ENCODE assay signal across 12 mouse cellular contexts in genomic region chrX:137121718-137122117, GRCm38 (mm10). TPM values are rescaled to one million over a fixed set of nuclear protein-coding genes. Genes with fewer than 3 reads are reported as not detected.
DNase-seq lines count a peak whose midpoint lies in the region; ATAC-seq lines count a peak whose summit lies in the region.
"Had no signal": no experiment of that assay in that cellular context is flagged by ENCODE, and none has a peak within 500 bp of the region (broad histone marks: within the 10 kb centered on the region; RNA-seq: fewer than 3 reads in every experiment).

Gene Esx1, minus strand, starts transcription at chrX:137122083.

- no peak for ATAC-seq in hindbrain, embryonic 11.5 days (ENCODE audit: low FRiP score)
- ATAC-seq in hindbrain, embryonic 12.5 days (ENCODE audit: low FRiP score) = no peak
- ATAC-seq in midbrain, embryonic 11.5 days (ENCODE audit: low FRiP score) = no peak
- no peak for ATAC-seq in midbrain, embryonic 16.5 days
- no peak for ATAC-seq in limb, embryonic 11.5 days (ENCODE audit: insufficient number of reproducible peaks, low FRiP score, low TSS enrichment, low read depth)

- H3K4me1 ChIP-seq in hindbrain, embryonic 11.5 days (replicated peaks; ENCODE audit: control insufficient read depth, insufficient read depth, low read length) = no peaks in the 10 kb centered on the region
- H3K4me1 ChIP-seq in hindbrain, embryonic 12.5 days = 0 out of 2 replicates have a peak, but pooled peaks cover 2% of the 10 kb centered on the region
- H3K4me1 ChIP-seq in midbrain, embryonic 11.5 days (ENCODE audit: control insufficient read depth, insufficient read depth, low read length) = no peaks in the 10 kb centered on the region
- H3K4me1 ChIP-seq in midbrain, embryonic 16.5 days (ENCODE audit: control insufficient read depth, insufficient read depth, low read length) = no peaks in the 10 kb centered on the region
- no peaks in the 10 kb centered on the region for H3K4me1 ChIP-seq in embryonic facial prominence, embryonic 10.5 days
- H3K4me1 ChIP-seq in limb, embryonic 11.5 days (ENCODE audit: control insufficient read depth, insufficient read depth, low read length) = no peaks in the 10 kb centered on the region

- no peak within 1 kb of the TSS for H3K9ac ChIP-seq in hindbrain, embryonic 11.5 days (ENCODE audit: low read depth, low read length)
- H3K9ac ChIP-seq in hindbrain, embryonic 12.5 days = no peak within 1 kb of the TSS
- H3K9ac ChIP-seq in midbrain, embryonic 11.5 days (ENCODE audit: low read length) = no peak within 1 kb of the TSS
- no peak within 1 kb of the TSS for H3K9ac ChIP-seq in midbrain, embryonic 16.5 days (ENCODE audit: low read depth, low read length)
- no peak within 1 kb of the TSS for H3K9ac ChIP-seq in limb, embryonic 11.5 days (ENCODE audit: low read length)

- H3K27ac ChIP-seq in hindbrain, embryonic 11.5 days (ENCODE audit: low read depth, low read length) = no peak within 1 kb of the TSS
- H3K27ac ChIP-seq in hindbrain, embryonic 12.5 days = no peak within 1 kb of the TSS
- H3K27ac ChIP-seq in midbrain, embryonic 11.5 days (ENCODE audit: low read depth, low read length) = no peak within 1 kb of the TSS
- H3K27ac ChIP-seq in midbrain, embryonic 16.5 days (ENCODE audit: low read length) = no peak within 1 kb of the TSS
- no peak within 1 kb of the TSS for H3K27ac ChIP-seq in embryonic facial prominence, embryonic 10.5 days (replicated peaks)
- H3K27ac ChIP-seq in limb, embryonic 11.5 days (replicated peaks; ENCODE audit: low read depth, low read length) = no peak within 1 kb of the TSS

- DNase-seq in hindbrain, embryonic 11.5 days (ENCODE audit: low spot score) = peak; percentile 36
- peak; percentile 87 for DNase-seq in midbrain, embryonic 11.5 days (ENCODE audit: low spot score, missing footprints)
- DNase-seq in embryonic facial prominence, embryonic 10.5 days (ENCODE audit: low spot score) = peak; percentile 39
- DNase-seq in limb, embryonic 11.5 days (ENCODE audit: low spot score) = peak; percentile 29
- no peak for DNase-seq in layer of hippocampus, postnatal 36 days
- no peak for DNase-seq in thymus, postnatal 14 days
- DNase-seq: kidney, postnatal 36 days; thymus, postnatal 4 days had no signal

- peaks cover 57% of the 10 kb centered on the region for H3K27me3 ChIP-seq in hindbrain, embryonic 11.5 days (ENCODE audit: control insufficient read depth, insufficient read depth, low read length)
- peaks cover 70% of the 10 kb centered on the region for H3K27me3 ChIP-seq in hindbrain, embryonic 12.5 days
- H3K27me3 ChIP-seq in midbrain, embryonic 11.5 days (ENCODE audit: control insufficient read depth, insufficient read depth, low read length) = peaks cover 74% of the 10 kb centered on the region
- peaks cover 31% of the 10 kb centered on the region for H3K27me3 ChIP-seq in midbrain, embryonic 16.5 days (ENCODE audit: control insufficient read depth, insufficient read depth, low read depth, low read length)
- H3K27me3 ChIP-seq in embryonic facial prominence, embryonic 10.5 days (replicated peaks; ENCODE audit: low read depth, poor library complexity, severe bottlenecking) = peaks cover 94% of the 10 kb centered on the region
- H3K27me3 ChIP-seq in limb, embryonic 11.5 days (ENCODE audit: control insufficient read depth, insufficient read depth, low read length) = peaks cover 57% of the 10 kb centered on the region

- H3K4me2 ChIP-seq in hindbrain, embryonic 11.5 days (replicated peaks; ENCODE audit: low read depth, low read length) = no peak within 1 kb of the TSS
- H3K4me2 ChIP-seq in hindbrain, embryonic 12.5 days (replicated peaks) = no peak within 1 kb of the TSS
- H3K4me2 ChIP-seq in midbrain, embryonic 11.5 days = no peak within 1 kb of the TSS
- no peak within 1 kb of the TSS for H3K4me2 ChIP-seq in midbrain, embryonic 16.5 days (ENCODE audit: low read length)
- 0 out of 2 replicates have a peak within 1 kb of the TSS, but pooled peaks have one; percentile 10 for H3K4me2 ChIP-seq in limb, embryonic 11.5 days (ENCODE audit: low read depth, severe bottlenecking)

- WGBS in hindbrain, embryonic 11.5 days = 19% methylated on average over 20 of the region's 21 CpGs
- WGBS in hindbrain, embryonic 12.5 days = 21% methylated on average over 19 of the region's 21 CpGs
- 23% methylated on average over 21 of the region's 21 CpGs for WGBS in midbrain, embryonic 11.5 days
- WGBS in midbrain, embryonic 16.5 days = 28% methylated on average over 21 of the region's 21 CpGs
- WGBS in embryonic facial prominence, embryonic 10.5 days = 24% methylated on average over 16 of the region's 21 CpGs
- 13% methylated on average over 20 of the region's 21 CpGs for WGBS in limb, embryonic 11.5 days

- no peaks in the 10 kb centered on the region for H3K9me3 ChIP-seq in hindbrain, embryonic 11.5 days (ENCODE audit: control insufficient read depth, low read length)
- H3K9me3 ChIP-seq in hindbrain, embryonic 12.5 days (replicated peaks) = no peaks in the 10 kb centered on the region
- no peaks in the 10 kb centered on the region for H3K9me3 ChIP-seq in midbrain, embryonic 11.5 days (ENCODE audit: control insufficient read depth, low read length)
- H3K9me3 ChIP-seq in midbrain, embryonic 16.5 days (replicated peaks; ENCODE audit: control insufficient read depth, low read length, poor library complexity, severe bottlenecking) = no peaks in the 10 kb centered on the region; the same call in 1 of the 2 replicates
- peaks cover 3% of the 10 kb centered on the region; the same call in 1 of the 2 replicates for H3K9me3 ChIP-seq in embryonic facial prominence, embryonic 10.5 days
- no peaks in the 10 kb centered on the region for H3K9me3 ChIP-seq in limb, embryonic 11.5 days (ENCODE audit: control insufficient read depth, low read length)

- H3K4me3 ChIP-seq in hindbrain, embryonic 11.5 days (ENCODE audit: low read depth, low read length) = no peak within 1 kb of the TSS
- no peak within 1 kb of the TSS for H3K4me3 ChIP-seq in hindbrain, embryonic 12.5 days
- peak within 1 kb of the TSS; percentile 7; the same call in 1 of the 2 replicates for H3K4me3 ChIP-seq in midbrain, embryonic 11.5 days (ENCODE audit: low read depth, low read length)
- no peak within 1 kb of the TSS for H3K4me3 ChIP-seq in midbrain, embryonic 16.5 days (ENCODE audit: low read depth, low read length)
- peak within 1 kb of the TSS; percentile 31; the same call in 1 of the 2 replicates for H3K4me3 ChIP-seq in embryonic facial prominence, embryonic 10.5 days
- no peak within 1 kb of the TSS for H3K4me3 ChIP-seq in limb, embryonic 11.5 days (ENCODE audit: low read depth, low read length)

- H3K36me3 ChIP-seq in hindbrain, embryonic 11.5 days (ENCODE audit: control insufficient read depth, insufficient read depth, low read length) = no peaks in the 10 kb centered on the region
- H3K36me3 ChIP-seq in hindbrain, embryonic 12.5 days = no peaks in the 10 kb centered on the region
- no peaks in the 10 kb centered on the region for H3K36me3 ChIP-seq in midbrain, embryonic 11.5 days (ENCODE audit: control insufficient read depth, insufficient read depth, low read length)
- no peaks in the 10 kb centered on the region for H3K36me3 ChIP-seq in midbrain, embryonic 16.5 days (ENCODE audit: control insufficient read depth, insufficient read depth, low read length)
- no peaks in the 10 kb centered on the region for H3K36me3 ChIP-seq in embryonic facial prominence, embryonic 10.5 days (replicated peaks)
- no peaks in the 10 kb centered on the region for H3K36me3 ChIP-seq in limb, embryonic 11.5 days (ENCODE audit: control insufficient read depth, insufficient read depth, low read length)

RNA-seq across cellular contexts. Expression of gene Esx1, which starts in this region (rescaled TPM):
- not detected in 2 replicates for polyA plus RNA-seq in hindbrain, embryonic 11.5 days (2014; fragmentation: Nextera tagmentation; extraction: Ambion mirVana)
- polyA plus RNA-seq in hindbrain, embryonic 12.5 days (2016; fragmentation: Nextera tagmentation; extraction: Ambion mirVana) = not detected in 2 replicates
- not detected in 2 replicates for polyA plus RNA-seq in midbrain, embryonic 11.5 days (2014; fragmentation: Nextera tagmentation; extraction: Ambion mirVana)
- polyA plus RNA-seq in midbrain, embryonic 16.5 days (2015; fragmentation: Nextera tagmentation; extraction: Ambion mirVana) = not detected in 2 replicates
- not detected in 2 replicates for polyA plus RNA-seq in embryonic facial prominence, embryonic 10.5 days (2016; fragmentation: Nextera tagmentation; extraction: Ambion mirVana)
- polyA plus RNA-seq in limb, embryonic 11.5 days (2014; fragmentation: Nextera tagmentation; extraction: Ambion mirVana) = not detected in 2 replicates
- total RNA-seq in layer of hippocampus, postnatal 36 days (2021) = not detected
- total RNA-seq: liver, adult 2 months had no signal
- polyA plus RNA-seq: liver, adult 2 months; spleen, adult 2 months had no signal

Comparison
In these comparisons a context has a peak if more than half of its experiments do, and no peak if none do; other contexts are left out.
1. Peak in DNase-seq in hindbrain, embryonic 11.5 days; RNA of the gene not detected or under 1 TPM.
2. Peak in DNase-seq and H3K4me3 ChIP-seq in midbrain, embryonic 11.5 days; RNA of the gene not detected or under 1 TPM.
3. Peak in DNase-seq and H3K4me3 ChIP-seq in embryonic facial prominence, embryonic 10.5 days; RNA of the gene not detected or under 1 TPM.
4. Peak in DNase-seq and H3K4me2 ChIP-seq in limb, embryonic 11.5 days; RNA of the gene not detected or under 1 TPM.